Mouse (Mus musculus): ENCODE results near the gene Desi2.
"Not testable (repeated sequence)": the region's sequence is repeated elsewhere in the genome, so short reads cannot be mapped to it uniquely, and the experiment has no call there.

Gene Desi2

DNA sequence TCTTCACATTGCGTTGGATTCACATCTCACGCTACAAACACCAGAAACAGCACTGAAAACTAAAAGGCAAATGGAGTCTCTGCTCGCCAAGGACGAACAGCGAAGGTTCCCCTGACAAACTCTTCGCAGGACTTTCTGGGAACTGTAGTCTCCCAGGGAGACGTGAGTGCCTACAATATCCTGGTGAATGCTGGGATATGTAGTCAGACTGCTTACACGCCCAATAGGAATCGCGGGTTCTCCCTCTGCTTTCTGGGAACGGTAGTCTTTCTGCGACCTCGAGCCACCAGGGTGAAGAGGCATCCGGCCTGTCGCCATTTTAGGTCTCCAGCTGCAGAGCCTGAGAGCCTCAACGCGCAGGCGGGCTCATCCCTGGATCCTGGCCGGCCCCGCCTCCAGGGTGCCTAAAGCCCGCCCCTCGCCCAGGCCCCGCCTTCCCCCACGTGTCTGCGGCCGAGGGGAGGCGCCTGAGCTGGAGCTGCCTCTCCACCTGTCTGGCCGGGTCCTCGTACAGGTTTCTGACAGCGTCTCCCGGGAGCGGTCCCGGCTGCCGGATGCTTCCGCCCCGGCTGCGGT is at the start of gene Desi2:
Desi2 (plus strand) TSS at position 202 of the 576 bp plus-strand sequence.
- DNase-seq (ENCODE audit: extremely low spot score, low read depth, low spot score) = peak; percentile 94

DNA sequence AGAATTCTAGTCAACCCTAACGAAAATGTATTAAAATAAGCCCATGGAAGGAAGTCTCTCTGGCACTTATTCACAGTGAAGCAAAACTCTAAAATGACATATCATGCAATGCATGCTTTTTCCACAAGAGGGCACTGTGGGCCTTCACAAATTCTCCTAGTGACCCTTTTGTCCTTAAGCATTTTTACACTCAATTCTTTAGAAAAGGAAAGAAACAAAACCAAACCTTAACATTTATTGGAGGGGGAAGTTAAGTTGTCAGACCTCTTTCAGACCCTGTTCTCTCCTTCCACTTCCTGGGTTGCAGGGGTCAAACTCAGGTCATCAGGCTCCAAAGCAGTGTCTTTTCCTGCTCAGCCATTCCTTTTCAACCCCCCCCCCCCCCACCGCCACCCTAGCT is 40.7 kb upstream of the Desi2 start:
- DNase-seq (ENCODE audit: extremely low spot score, low read depth, low spot score) = not testable (repeated sequence)

DNA sequence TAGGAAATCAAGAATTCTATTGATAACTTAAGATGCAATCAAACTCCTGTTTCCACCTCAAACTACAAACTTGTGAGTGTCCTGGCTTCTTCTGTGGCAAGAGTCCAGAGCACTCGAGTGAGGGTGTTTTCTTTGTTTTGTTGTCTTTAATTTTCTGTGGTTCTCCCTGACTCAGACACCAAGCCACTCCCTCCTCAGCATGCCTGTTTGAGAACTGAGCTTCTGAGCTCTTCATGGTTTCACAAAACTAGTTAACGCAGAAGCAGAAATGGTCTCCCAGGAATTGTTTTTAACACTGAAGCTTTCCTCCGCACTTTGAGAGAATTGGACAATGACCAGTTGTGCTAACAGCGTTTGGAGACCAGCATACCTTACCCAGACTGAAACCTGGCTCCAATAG is 40.3 kb upstream of the Desi2 start:
- DNase-seq (ENCODE audit: extremely low spot score, low read depth, low spot score) = not testable (repeated sequence)

GRCm38 (mm10) chr1:178182251-178182650 is 5.0 kb upstream of the Desi2 start:
- DNase-seq (ENCODE audit: extremely low spot score, low read depth, low spot score) = no peak

DNA sequence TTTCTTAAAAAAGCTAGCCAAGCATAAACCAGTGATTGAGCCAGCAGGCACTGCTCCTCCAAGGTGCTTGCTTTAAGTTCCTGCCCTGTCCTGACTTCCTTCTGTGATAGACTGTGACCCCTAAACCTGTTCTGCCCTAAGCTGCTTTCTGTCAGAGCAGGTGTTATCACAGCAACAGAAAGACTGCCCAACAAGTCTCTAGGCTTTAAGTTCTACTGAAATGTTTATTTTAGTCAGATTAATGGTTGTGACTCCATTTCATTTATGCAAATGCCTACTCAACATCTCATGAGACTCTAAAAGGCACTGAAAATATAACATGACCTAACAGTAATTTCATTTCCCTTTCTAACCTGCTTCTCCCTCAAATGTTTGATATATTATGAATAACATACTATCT is 1.6 kb upstream of the Desi2 start:
- DNase-seq (ENCODE audit: extremely low spot score, low read depth, low spot score) = no peak

- not testable (repeated sequence) for DNase-seq (ENCODE audit: extremely low spot score, low read depth, low spot score)
These were observed 593 bp downstream of the Desi2 start for GRCm38 (mm10) chr1:178187810-178188209.

DNA sequence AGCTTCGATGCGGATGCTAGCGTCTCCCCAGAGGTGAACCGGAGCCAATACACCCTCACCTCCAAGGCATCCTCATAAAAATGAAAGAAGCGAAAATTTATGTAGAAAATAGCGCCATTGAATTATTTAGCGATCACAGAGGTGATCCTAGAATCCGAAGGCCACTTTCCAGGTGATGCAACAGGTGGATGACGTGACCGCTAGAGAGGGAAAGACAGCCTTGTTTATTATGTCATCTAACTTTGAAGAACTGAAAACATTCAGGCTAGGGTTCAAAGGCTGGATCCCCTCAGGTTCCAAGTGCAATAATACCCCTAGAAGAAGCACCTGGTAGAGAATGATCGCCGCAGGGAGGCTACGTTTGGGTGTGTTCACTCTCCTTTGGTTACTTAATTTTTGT is 1.2 kb downstream of the Desi2 start:
- no peak for DNase-seq (ENCODE audit: extremely low spot score, low read depth, low spot score)

- DNase-seq (ENCODE audit: extremely low spot score, low read depth, low spot score) = no peak
These were observed 18.6 kb downstream of the Desi2 start for GRCm38 (mm10) chr1:178205701-178206325.

GRCm38 (mm10) chr1:178207856-178208255 is 20.6 kb downstream of the Desi2 start:
- not testable (repeated sequence) for DNase-seq (ENCODE audit: extremely low spot score, low read depth, low spot score)

DNA sequence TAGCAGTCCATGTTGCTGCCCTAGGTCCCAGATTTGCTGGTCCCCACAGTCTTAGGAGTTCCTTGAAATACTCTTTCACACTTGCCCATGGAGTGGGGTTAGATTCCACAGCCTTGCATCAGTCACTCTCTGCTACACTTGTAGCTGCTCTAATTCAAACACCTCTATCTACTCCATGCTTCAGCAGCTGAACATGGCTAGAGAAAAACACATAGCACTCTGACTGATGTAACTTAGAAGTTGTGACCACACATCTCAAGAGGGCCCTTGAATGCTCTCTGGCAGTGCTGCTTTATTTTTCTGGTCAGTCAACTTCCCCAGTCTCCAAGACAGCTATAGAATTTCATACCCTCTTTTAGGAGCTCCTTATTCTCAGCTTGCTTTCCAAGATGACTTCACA is 22.7 kb downstream of the Desi2 start:
- DNase-seq (ENCODE audit: extremely low spot score, low read depth, low spot score) = no peak

DNA sequence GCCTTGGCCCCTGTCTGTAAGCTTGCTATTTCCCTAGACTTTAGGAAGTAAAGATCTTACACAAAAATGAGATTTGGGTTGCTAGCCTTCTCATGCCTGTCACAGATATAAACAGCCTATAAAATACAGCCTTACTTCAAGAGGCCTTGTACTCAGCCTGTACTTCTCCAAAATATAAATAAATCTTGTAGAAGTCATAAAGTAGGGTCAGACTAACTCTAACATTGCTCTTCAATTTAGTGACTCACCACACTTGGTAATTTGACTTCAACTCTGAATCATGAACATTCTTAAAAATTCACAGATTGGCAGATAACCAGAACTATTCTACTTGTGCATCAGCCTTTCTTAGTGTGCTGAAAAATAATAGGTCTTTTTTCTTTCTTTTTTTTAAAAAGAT is 29.9 kb downstream of the Desi2 start:
- no peak for DNase-seq (ENCODE audit: extremely low spot score, low read depth, low spot score)

DNA sequence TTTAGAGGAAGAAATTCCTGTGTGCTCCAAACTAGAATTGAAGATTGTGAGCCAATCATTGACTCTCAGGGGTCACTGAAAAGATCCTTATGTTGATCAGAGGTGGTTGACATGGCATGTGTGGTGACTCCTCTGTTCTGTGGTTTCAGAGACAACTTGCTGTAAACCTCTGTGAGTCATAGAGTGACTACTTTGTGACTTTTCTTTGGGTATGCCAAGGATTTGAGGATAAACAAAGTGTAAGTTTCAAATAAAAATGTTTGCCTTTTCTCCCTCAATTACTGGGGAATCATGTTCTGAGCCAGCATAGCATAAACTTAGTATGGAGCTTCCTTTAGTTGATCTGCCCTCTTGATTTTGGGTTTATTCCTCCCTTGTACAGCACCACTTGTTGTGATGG is 31.1 kb downstream of the Desi2 start:
- DNase-seq (ENCODE audit: extremely low spot score, low read depth, low spot score) = no peak

DNA sequence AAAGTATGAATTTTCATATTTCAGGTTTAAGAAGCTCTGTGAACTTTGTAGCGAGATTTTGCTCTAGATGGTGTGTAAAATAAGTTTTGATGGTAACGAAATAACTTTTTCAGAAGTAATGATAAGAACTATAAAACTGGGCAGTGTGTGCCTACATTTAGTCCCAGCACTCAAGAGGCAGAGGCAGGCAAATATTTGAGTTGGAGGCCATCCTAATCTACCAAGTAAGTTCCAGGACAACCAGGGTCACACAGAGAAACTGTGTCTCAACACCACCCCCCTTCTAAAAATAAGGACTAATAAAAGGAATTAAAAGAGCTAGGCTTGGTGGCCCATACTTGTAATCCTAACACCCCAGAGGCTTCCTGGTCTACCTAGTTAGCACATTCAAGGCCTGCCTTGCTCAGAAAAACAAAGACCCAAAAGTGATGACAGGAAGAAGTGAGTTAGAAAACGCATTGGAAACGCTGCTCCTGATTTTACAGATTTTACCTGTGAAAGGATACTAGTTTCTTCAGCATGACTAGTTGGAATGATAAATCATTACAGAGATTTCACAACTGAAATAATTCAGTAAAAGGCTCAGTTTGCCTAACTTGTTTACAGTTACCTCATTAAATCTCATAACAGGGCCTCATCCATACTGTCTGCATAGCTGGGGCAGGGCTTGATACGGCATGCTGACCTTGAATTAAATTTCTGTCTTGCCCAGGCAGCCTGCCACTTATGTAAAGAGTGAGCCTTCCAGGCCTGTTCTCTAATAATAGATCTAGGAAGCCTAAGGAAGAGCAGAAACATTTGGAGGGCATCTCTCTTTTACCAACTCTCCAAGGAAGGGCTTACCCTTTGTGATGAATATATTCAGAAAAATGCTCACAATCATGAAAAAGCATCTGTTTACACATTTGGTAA is 32.2 kb downstream of the Desi2 start:
- DNase-seq (ENCODE audit: extremely low spot score, low read depth, low spot score) = no peak

DNA sequence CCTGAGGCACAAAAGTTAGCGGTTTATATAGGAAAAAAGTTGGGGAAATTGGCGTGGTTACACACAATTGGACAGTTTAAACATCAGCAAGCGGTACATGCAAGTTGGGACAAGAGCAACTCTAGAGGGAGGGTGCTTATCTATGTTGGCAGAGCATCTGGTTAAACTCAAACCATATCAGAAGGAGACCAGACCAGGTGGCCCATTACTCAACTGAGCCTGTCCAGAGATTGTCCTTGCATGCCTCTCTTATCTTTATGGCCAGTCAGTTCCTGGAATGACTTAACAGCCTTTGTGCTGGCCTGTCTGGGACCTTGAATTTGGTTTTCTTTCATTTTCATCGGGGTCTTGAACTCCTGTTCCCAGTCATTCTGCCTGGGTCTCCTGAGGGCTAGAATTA is 41.7 kb downstream of the Desi2 start:
- not testable (repeated sequence) for DNase-seq (ENCODE audit: extremely low spot score, low read depth, low spot score)

- DNase-seq (ENCODE audit: extremely low spot score, low read depth, low spot score) = no peak
These were observed 46.9 kb downstream of the Desi2 start for GRCm38 (mm10) chr1:178234109-178234508.

- no peak for DNase-seq (ENCODE audit: extremely low spot score, low read depth, low spot score)
These were observed 48.8 kb downstream of the Desi2 start for GRCm38 (mm10) chr1:178235919-178236466.

DNA sequence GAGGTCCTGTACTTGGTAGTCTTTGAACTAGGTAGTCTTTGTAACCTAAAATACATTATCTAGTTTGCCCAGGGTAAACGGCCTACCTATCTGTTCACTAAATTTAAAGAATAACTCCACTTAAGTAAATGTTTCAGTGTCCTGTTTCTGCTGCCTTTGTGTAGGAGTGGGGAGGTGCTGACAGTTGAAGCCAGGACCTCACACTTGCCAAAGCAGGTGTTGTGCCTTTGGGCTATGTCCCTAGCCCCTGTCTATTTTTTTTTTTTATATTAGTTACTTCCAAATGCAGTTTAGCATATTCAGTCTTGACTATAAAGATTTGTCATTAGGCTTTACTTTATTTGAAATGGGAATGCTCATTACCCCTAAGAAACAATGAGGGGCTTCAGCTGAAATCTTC is 51.5 kb downstream of the Desi2 start:
- no peak for DNase-seq (ENCODE audit: extremely low spot score, low read depth, low spot score)

GRCm38 (mm10) chr1:178241884-178242508 is 54.8 kb downstream of the Desi2 start:
- DNase-seq (ENCODE audit: extremely low spot score, low read depth, low spot score) = no peak

- no peak for DNase-seq (ENCODE audit: extremely low spot score, low read depth, low spot score)
These were observed 61.0 kb downstream of the Desi2 start for GRCm38 (mm10) chr1:178248107-178248820.

- no peak for DNase-seq (ENCODE audit: extremely low spot score, low read depth, low spot score)
These were observed 67.4 kb downstream of the Desi2 start for GRCm38 (mm10) chr1:178254598-178254997.

DNA sequence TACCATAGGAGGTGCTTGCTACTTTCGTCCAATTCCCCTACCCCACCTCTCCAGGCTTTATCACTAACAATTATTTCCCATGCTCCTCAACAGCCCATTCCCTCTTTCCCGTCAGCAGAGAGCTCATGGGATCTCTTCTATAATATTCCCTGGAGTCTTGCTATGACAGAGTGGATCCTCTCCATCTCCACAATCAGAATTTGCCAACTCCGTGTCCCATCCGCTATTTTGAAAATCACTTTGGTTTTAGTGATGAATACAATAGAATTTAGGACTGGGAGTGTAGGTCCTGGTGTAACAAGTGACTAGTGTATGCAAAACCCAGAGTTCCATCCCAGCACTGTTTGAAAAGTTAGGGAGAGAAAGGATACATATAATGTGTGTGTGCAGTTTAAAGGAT is 69.1 kb downstream of the Desi2 start:
- DNase-seq (ENCODE audit: extremely low spot score, low read depth, low spot score) = no peak

All from hindlimb bud, embryonic 11.5 days (tissue).